Mouse (Mus musculus) testis, adult 2 months (tissue): Measurements from ENCODE around the gene Cep89.

Experiments
- CTCF ChIP-seq: fragments of 200-500 bp; IDR thresholded peaks from 2 replicates; pipeline ENCODE4 v1.5.1; 2012; ENCODE audit warnings: low read depth, mild to moderate bottlenecking, inconsistent platforms, low read length, moderate library complexity; ENCODE audit not compliant: control insufficient read depth, insufficient read depth, insufficient replicate concordance
- POLR2A ChIP-seq: fragments of 200-500 bp; IDR thresholded peaks from 2 replicates; pipeline ENCODE4 v1.6.1; 2012; ENCODE audit warnings: low read depth, mild to moderate bottlenecking, inconsistent platforms, low read length, moderate library complexity; ENCODE audit not compliant: control insufficient read depth

DNA sequence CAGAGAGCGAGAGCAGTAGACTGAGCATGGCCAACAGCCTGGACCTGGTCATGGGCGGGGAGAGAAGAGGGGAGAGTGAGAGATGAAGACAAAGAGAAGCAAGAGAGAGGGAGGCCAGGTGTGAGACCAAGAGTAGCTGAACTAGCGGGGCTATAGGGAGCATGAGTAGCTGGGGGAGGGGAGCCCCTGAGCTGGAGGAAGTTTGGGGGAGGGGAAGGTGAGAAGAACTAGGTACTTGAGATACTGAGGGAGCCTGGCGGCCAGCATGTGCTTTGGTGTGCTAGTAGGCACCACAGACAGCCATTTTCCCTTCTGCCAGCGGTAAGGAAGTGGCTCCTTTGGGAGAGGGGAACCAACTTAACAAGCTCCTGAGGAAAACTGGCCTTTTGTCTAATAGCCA lies 18.4 kb downstream of the Cep89 start:
- TF ChIP-seq POLR2A (no peak), CTCF (no peak)
